Mouse (Mus musculus): ENCODE results near the gene Arid1b. TPM values are rescaled to one million over a fixed set of nuclear protein-coding genes. Genes with fewer than 3 reads are reported as not detected.

Gene Arid1b
- polyA plus RNA-seq, 1 experiment from 2014 or later, result 2.2 TPM

- TF ChIP-seq EP300 (IDR thresholded peaks at IDR 0.05; ENCODE audit: low read depth) (no peak), CTCF (IDR thresholded peaks at IDR 0.05; ENCODE audit: low read depth) (no peak)
- ATAC-seq (no peak), DNase-seq (no peak)
- Histone ChIP-seq H3K4me1 (ENCODE audit: insufficient read depth) (peaks cover 38% of the 10 kb centered on the region), H3K27me3 (ENCODE audit: insufficient read depth, low read length) (no peaks in the 10 kb centered on the region), H3K27ac (ENCODE audit: low read depth) (no peak overlapping the region; the same call in 1 of the 2 replicates), H3K36me3 (replicated peaks; ENCODE audit: insufficient read depth, low read length) (no peaks in the 10 kb centered on the region; the same call in 1 of the 2 replicates), H3K4me2 (ENCODE audit: low read depth, low read length) (no peak overlapping the region), H3K4me3 (ENCODE audit: low read depth, low read length) (no peak overlapping the region), H3K9me3 (ENCODE audit: low read length) (no peaks in the 10 kb centered on the region), H3K9ac (replicated peaks) (no peak overlapping the region)
- WGBS (ENCODE audit: insufficient replicate concordance), result 32% methylated on average over 4 of the region's 4 CpGs
Observed at GRCm38 (mm10) chr17:5057286-5057685, 63.2 kb downstream of the Arid1b start.

GRCm38 (mm10) chr17:5057944-5058720, 64.0 kb downstream of the Arid1b start:
- WGBS (ENCODE audit: insufficient replicate concordance), result 22% methylated on average over 10 of the region's 10 CpGs
- Histone ChIP-seq H3K36me3 (replicated peaks; ENCODE audit: insufficient read depth, low read length) (no peaks in the 10 kb centered on the region; the same call in 1 of the 2 replicates), H3K27ac (ENCODE audit: low read depth) (peak overlapping the region; percentile 66), H3K9ac (replicated peaks) (peak overlapping the region; percentile 30), H3K4me1 (ENCODE audit: insufficient read depth) (peaks cover 38% of the 10 kb centered on the region), H3K9me3 (ENCODE audit: low read length) (no peaks in the 10 kb centered on the region), H3K27me3 (ENCODE audit: insufficient read depth, low read length) (no peaks in the 10 kb centered on the region), H3K4me3 (ENCODE audit: low read depth, low read length) (no peak overlapping the region), H3K4me2 (ENCODE audit: low read depth, low read length) (peak overlapping the region; percentile 52)
- peak; percentile 56 for ATAC-seq
- 0 out of 2 replicates have a peak, but pooled peaks have one; percentile 27 for TF ChIP-seq EP300 (IDR thresholded peaks at IDR 0.05; ENCODE audit: low read depth)
- TF ChIP-seq CTCF (IDR thresholded peaks at IDR 0.05; ENCODE audit: low read depth), result no peak
- peak; percentile 46 for DNase-seq

DNA sequence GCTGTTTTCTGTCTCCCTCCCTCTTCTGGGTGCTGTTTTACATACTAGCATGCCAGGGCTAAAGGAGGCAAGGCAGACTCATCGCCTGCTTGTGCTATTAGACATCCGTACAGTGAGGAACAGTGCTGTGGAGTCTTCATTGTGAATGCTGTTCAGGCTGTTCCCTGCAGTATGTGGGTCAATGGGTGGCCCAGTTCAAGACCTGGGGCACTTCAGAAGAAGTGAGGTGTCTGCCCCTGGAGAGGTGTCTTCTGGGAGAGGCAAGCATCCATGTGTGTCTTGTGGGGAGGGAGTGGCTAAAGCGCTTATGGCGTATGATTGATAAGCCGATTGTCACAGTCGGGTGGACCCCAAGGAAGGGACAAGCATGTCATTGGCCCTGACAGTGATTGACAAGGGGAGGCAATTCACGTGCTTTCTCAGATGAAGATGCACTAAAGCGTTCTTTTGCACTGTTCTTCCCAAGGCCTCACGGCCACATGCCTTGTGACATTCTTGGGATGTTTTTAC, 65.0 kb downstream of the Arid1b start:
- Histone ChIP-seq H3K9ac (replicated peaks) (no peak overlapping the region), H3K4me3 (ENCODE audit: low read depth, low read length) (no peak overlapping the region), H3K27ac (ENCODE audit: low read depth) (0 out of 2 replicates have a peak overlapping the region, but pooled peaks have one; percentile 66), H3K36me3 (replicated peaks; ENCODE audit: insufficient read depth, low read length) (no peaks in the 10 kb centered on the region), H3K4me2 (ENCODE audit: low read depth, low read length) (no peak overlapping the region), H3K9me3 (ENCODE audit: low read length) (no peaks in the 10 kb centered on the region), H3K4me1 (ENCODE audit: insufficient read depth) (peaks cover 38% of the 10 kb centered on the region), H3K27me3 (ENCODE audit: insufficient read depth, low read length) (no peaks in the 10 kb centered on the region)
- 70% methylated on average over 9 of the region's 9 CpGs for WGBS (ENCODE audit: insufficient replicate concordance)
- TF ChIP-seq CTCF (IDR thresholded peaks at IDR 0.05; ENCODE audit: low read depth) (no peak), EP300 (IDR thresholded peaks at IDR 0.05; ENCODE audit: low read depth) (no peak)
- ATAC-seq, result no peak
- no peak for DNase-seq

DNA sequence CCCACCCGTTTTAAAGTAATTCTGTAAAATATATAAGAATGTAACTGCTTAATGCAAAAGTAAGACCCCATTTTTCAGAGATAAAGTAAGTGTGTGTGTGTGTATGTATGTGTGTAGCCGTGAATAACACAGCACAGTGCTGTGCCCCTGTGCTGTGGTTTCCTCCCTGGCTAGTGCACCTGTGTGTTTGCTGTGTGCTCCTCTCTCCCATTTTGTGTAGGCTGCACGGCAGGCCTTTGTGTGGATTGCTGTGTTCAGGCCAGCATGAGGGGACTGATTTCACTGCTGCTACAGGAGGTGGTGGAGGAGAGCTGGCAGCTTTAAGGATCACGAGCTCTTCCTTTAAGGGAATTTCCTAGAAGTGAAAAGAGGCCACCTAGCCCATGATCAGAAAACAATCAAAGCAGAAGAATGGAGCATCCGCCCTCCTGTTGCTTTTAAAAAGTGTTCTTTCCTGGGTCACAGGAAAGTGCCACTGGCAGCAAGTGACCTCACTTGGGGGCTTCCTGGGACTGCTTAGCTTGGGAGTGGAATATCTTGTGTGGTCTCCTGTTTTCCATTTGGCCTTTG, 66.5 kb downstream of the Arid1b start:
- Histone ChIP-seq H3K4me3 (ENCODE audit: low read depth, low read length) (no peak overlapping the region), H3K27me3 (ENCODE audit: insufficient read depth, low read length) (no peaks in the 10 kb centered on the region), H3K4me1 (ENCODE audit: insufficient read depth) (peaks cover 38% of the 10 kb centered on the region), H3K36me3 (replicated peaks; ENCODE audit: insufficient read depth, low read length) (no peaks in the 10 kb centered on the region), H3K9ac (replicated peaks) (no peak overlapping the region), H3K9me3 (ENCODE audit: low read length) (no peaks in the 10 kb centered on the region), H3K4me2 (ENCODE audit: low read depth, low read length) (no peak overlapping the region), H3K27ac (ENCODE audit: low read depth) (no peak overlapping the region)
- TF ChIP-seq EP300 (IDR thresholded peaks at IDR 0.05; ENCODE audit: low read depth) (no peak), CTCF (IDR thresholded peaks at IDR 0.05; ENCODE audit: low read depth) (no peak)
- ATAC-seq (no peak), DNase-seq (no peak)
- WGBS (ENCODE audit: insufficient replicate concordance), result 59% methylated on average over 5 of the region's 5 CpGs

DNA sequence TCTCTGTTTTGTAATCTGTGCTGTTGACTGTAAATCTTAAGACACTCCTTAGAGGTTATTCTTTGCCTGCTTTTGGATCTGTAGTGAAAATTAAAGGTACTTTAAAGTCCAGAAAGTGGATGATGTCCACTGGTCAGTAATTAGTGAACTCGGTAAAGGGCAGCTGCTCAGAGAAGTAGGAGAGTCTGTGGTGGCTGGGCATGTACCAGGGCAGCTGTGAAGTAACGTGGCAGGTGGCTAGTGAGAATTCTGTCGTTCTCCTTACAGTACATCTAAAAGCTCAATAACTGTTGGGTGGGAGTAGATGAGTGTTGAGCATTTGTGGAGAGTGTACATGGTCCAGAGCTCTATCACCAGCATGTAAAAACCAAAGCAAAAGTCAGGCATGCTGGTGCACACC, 67.1 kb downstream of the Arid1b start:
- Histone ChIP-seq H3K27me3 (ENCODE audit: insufficient read depth, low read length) (no peaks in the 10 kb centered on the region), H3K4me1 (ENCODE audit: insufficient read depth) (peaks cover 38% of the 10 kb centered on the region), H3K4me3 (ENCODE audit: low read depth, low read length) (no peak overlapping the region), H3K4me2 (ENCODE audit: low read depth, low read length) (no peak overlapping the region), H3K27ac (ENCODE audit: low read depth) (0 out of 2 replicates have a peak overlapping the region, but pooled peaks have one; percentile 29), H3K9me3 (ENCODE audit: low read length) (no peaks in the 10 kb centered on the region), H3K36me3 (replicated peaks; ENCODE audit: insufficient read depth, low read length) (no peaks in the 10 kb centered on the region), H3K9ac (replicated peaks) (no peak overlapping the region; the same call in 1 of the 2 replicates)
- ATAC-seq (no peak), DNase-seq (no peak)
- TF ChIP-seq CTCF (IDR thresholded peaks at IDR 0.05; ENCODE audit: low read depth), result no peak
- TF ChIP-seq EP300 (IDR thresholded peaks at IDR 0.05; ENCODE audit: low read depth), result no peak
- WGBS (ENCODE audit: insufficient replicate concordance), result 76% methylated on average over 3 of the region's 3 CpGs

DNA sequence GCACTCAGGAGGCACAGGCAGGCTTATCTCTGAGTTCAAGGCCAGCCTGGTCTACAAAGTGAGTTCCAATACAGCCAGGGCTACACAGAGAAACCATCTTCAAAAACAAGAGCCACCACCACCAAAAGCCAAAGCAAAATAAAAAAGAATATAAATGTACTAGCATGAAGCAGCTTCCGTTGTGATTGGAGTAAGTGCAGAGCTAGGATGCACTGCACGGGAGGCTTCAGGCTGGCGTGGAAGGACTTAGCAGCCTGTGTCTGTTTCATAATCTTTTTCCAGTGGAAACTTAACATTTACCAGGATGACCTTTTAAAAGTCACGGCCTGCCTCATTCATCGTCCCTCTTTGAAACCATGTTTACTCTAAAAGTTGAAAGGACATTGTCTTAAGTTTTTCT, 67.5 kb downstream of the Arid1b start:
- TF ChIP-seq CTCF (IDR thresholded peaks at IDR 0.05; ENCODE audit: low read depth) (no peak), EP300 (IDR thresholded peaks at IDR 0.05; ENCODE audit: low read depth) (no peak)
- DNase-seq, result no peak
- Histone ChIP-seq H3K9me3 (ENCODE audit: low read length) (no peaks in the 10 kb centered on the region), H3K4me2 (ENCODE audit: low read depth, low read length) (no peak overlapping the region), H3K4me3 (ENCODE audit: low read depth, low read length) (no peak overlapping the region), H3K4me1 (ENCODE audit: insufficient read depth) (peaks cover 38% of the 10 kb centered on the region), H3K36me3 (replicated peaks; ENCODE audit: insufficient read depth, low read length) (no peaks in the 10 kb centered on the region), H3K9ac (replicated peaks) (no peak overlapping the region), H3K27me3 (ENCODE audit: insufficient read depth, low read length) (no peaks in the 10 kb centered on the region), H3K27ac (ENCODE audit: low read depth) (no peak overlapping the region)
- WGBS (ENCODE audit: insufficient replicate concordance), result 59% methylated on average over 5 of the region's 5 CpGs
- ATAC-seq, result no peak

All from liver, postnatal 0 days (tissue).